22 mouse cellular contexts compared by ENCODE assay signal in the genomic region with DNA sequence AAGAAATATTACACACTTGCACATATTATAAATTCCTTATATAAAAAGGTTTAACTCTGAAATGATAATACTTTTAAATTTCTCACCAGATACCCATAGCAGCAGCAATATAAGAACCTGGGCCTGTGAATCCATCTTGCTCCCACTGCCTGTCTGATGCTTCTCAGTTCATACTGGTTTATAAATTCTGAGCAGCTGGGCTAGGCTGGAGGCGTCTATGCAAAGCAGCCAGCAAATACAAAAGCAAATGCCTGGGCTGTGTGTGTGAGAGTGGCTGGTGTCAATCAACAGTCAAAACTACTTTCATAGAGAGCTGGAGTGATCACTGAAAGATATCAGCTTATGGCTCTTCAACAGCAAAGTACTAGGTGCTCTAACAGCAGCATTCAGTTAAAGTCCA.
"Had no signal": no experiment of that assay in that cellular context is flagged by ENCODE, and none has a peak within 500 bp of the region (broad histone marks: within the 10 kb centered on the region; RNA-seq: fewer than 3 reads in every experiment).

No protein-coding gene starts in this region.

- H3K27ac ChIP-seq: limb, embryonic 12.5 days; limb, embryonic 15.5 days; liver, embryonic 14.5 days; midbrain, embryonic 10.5 days; midbrain, embryonic 13.5 days; neural tube, embryonic 13.5 days had no signal

- H3K4me2 ChIP-seq: limb, embryonic 12.5 days; limb, embryonic 15.5 days; liver, embryonic 11.5 days; lung, embryonic 14.5 days; midbrain, embryonic 13.5 days; neural tube, embryonic 13.5 days had no signal

- ATAC-seq: inflammation-experienced regulatory T-cells, adult 6 months; intestine, embryonic 16.5 days; liver, postnatal 0 days; lung, postnatal 0 days; midbrain, embryonic 13.5 days; midbrain, embryonic 16.5 days had no signal

- H3K9me3 ChIP-seq: limb, embryonic 12.5 days; limb, embryonic 15.5 days; megakaryocyte, embryonic 14.5 days; midbrain, embryonic 10.5 days; midbrain, embryonic 13.5 days; neural tube, embryonic 13.5 days had no signal

- DNase-seq: kidney, adult 18-20 months; kidney, adult 9 months; kidney, postnatal 14 days; left cerebral cortex, postnatal 4 days; liver, postnatal 0 days; thymus, adult 18-20 months; thymus, postnatal 14 days; thymus, postnatal 4 days had no signal

- H3K36me3 ChIP-seq: limb, embryonic 12.5 days; limb, embryonic 15.5 days; midbrain, embryonic 10.5 days; midbrain, embryonic 13.5 days; neural tube, embryonic 13.5 days had no signal

- H3K4me3 ChIP-seq: limb, embryonic 12.5 days; limb, embryonic 15.5 days; megakaryocyte, embryonic 14.5 days; midbrain, embryonic 10.5 days; midbrain, embryonic 13.5 days; myocyte; neural tube, embryonic 13.5 days had no signal

- H3K27me3 ChIP-seq: limb, embryonic 12.5 days; limb, embryonic 15.5 days; megakaryocyte, embryonic 14.5 days; midbrain, embryonic 13.5 days; neural tube, embryonic 13.5 days had no signal

- H3K4me1 ChIP-seq: limb, embryonic 12.5 days; limb, embryonic 15.5 days; megakaryocyte, embryonic 14.5 days; midbrain, embryonic 10.5 days; midbrain, embryonic 13.5 days; neural tube, embryonic 13.5 days had no signal

- H3K9ac ChIP-seq: limb, embryonic 12.5 days; limb, embryonic 15.5 days; liver, embryonic 14.5 days; liver, postnatal 0 days; lung, embryonic 14.5 days; midbrain, embryonic 13.5 days; neural tube, embryonic 13.5 days had no signal
